Mouse (Mus musculus) brain, embryonic 14.5 days (tissue): ENCODE measurements around the gene Tmem94.

Experiments
- CTCF ChIP-seq: fragments of 200-500 bp; IDR thresholded peaks from 2 replicates; pipeline ENCODE4 v1.5.1; 2012; ENCODE audit warnings: inconsistent platforms, mild to moderate bottlenecking, moderate library complexity, borderline replicate concordance; ENCODE audit not compliant: insufficient read depth, insufficient read length; ENCODE audit errors: extremely low read depth
- POLR2A ChIP-seq: fragments of 200-500 bp; IDR thresholded peaks from 2 replicates; pipeline ENCODE4 v1.6.1; 2012; ENCODE audit warnings: mild to moderate bottlenecking, inconsistent platforms, borderline replicate concordance; ENCODE audit not compliant: poor library complexity, insufficient read depth, insufficient read length, severe bottlenecking; ENCODE audit errors: extremely low read depth

DNA sequence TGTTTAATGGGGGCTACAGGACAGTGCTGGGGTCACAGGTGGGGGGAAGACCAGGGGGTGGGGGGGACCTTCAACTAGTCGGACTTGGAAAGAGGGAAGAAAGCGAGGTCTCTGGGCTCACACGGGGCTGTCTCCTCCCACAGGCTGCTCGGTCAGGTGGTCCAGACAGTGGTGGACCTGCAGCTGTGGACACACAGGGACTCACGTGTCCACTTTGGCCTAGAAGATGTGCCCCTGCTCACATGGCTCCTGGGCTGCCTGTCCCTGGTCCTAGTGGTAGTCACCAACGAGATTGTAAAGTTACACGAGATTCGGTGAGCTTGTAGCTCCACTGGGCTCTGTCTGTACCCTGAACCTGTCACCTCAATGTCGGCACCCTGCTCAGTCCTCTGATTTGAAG, 32.4 kb downstream of the Tmem94 start:
- TF ChIP-seq CTCF = no peak
- TF ChIP-seq POLR2A = no peak
